Mouse (Mus musculus) cerebellum, adult 11-12 months (tissue): ENCODE measurements around the gene Nanog.

Experiments
- DNase-seq: peaks from one replicate; pipeline ENCODE4 v3.0.0; 2022

Nanog gene

GRCm38 (mm10) chr6:122763844-122764445, 56.7 kb downstream of the Nanog start:
- no peak for DNase-seq
